Mouse (Mus musculus) ovary, postnatal 36 days (tissue): ENCODE results near the gene Cfap97.

Experiments used
- DNase-seq: peaks from one replicate; pipeline ENCODE4 v3.0.0; 2022; ENCODE audit warnings: low spot score, mixed read lengths

Gene Cfap97

GRCm38 (mm10) chr8:46153042-46153441 lies 1.5 kb downstream of the Cfap97 start:
- DNase-seq = no peak

GRCm38 (mm10) chr8:46162953-46163869 lies 11.6 kb downstream of the Cfap97 start:
- DNase-seq = peak; percentile 98

- DNase-seq = no peak
Observed at GRCm38 (mm10) chr8:46163870-46164190, 12.3 kb downstream of the Cfap97 start.

- no peak for DNase-seq
Observed at GRCm38 (mm10) chr8:46173651-46174050, 22.1 kb downstream of the Cfap97 start.

- DNase-seq = no peak
Observed at GRCm38 (mm10) chr8:46180136-46180535, 28.6 kb downstream of the Cfap97 start.

- DNase-seq = peak; percentile 30
Observed at GRCm38 (mm10) chr8:46185361-46185760, 33.8 kb downstream of the Cfap97 start.

DNA sequence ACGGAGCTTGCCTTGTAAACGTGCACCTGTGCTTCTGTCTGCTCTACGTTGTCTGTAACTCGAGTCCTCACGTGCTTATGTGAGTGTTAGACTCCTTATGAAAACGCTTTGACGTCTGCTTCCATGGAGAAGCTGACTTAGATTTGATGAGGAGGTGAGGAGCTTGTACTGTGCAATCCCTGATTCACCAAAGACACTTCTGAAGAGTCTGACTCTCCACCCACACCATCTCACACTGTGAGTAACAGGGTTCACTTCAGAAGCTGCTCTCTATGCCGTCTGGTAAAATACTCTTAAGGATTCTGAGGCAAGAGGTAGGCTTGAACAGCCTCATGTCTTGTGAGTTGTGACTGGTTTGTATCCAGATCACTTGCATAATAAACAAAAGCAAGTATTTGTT lies 41.5 kb downstream of the Cfap97 start:
- no peak for DNase-seq

GRCm38 (mm10) chr8:46196877-46197276 lies 45.3 kb downstream of the Cfap97 start:
- no peak for DNase-seq

DNA sequence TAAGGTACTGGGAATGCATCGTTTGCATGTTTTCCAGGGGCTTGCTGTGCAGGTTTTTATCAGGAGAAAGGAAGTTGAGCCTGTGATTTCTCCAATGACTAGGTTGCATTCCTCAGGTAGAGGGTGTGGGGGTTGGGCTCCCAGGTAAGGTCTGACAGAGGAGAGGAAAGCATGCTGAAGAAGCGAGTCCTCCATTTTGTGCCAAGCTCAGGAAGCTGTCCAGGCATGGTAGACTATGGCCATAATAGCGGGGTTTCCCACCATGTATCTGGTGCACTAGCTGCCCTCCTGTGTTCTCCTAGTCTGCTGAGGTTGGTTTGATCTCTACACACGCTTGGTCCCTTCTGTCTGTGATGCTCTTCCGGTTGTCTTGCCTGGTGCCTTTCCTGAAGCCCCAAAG lies 46.1 kb downstream of the Cfap97 start:
- no peak for DNase-seq

- no peak for DNase-seq
Observed at GRCm38 (mm10) chr8:46202350-46202749, 50.8 kb downstream of the Cfap97 start.

DNA sequence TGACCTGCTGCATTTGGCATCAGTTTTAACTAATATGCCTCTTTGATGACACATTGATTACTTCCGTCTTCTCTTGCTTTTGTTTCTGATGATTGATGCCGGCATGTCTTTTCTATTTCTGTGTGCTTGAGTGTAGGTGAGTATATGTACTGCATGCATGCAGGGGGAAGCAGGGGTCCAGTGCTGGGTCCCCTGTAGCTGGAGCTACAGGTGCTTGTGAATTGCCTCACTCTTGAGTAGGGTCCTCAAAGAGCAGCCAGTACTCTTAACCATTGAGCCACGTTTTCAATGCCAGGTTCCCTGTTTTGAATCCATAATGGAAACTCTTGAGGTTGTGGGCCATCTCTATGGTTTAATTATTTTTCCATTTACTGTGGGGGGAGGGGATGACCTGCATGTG lies 52.7 kb downstream of the Cfap97 start:
- DNase-seq = no peak

DNA sequence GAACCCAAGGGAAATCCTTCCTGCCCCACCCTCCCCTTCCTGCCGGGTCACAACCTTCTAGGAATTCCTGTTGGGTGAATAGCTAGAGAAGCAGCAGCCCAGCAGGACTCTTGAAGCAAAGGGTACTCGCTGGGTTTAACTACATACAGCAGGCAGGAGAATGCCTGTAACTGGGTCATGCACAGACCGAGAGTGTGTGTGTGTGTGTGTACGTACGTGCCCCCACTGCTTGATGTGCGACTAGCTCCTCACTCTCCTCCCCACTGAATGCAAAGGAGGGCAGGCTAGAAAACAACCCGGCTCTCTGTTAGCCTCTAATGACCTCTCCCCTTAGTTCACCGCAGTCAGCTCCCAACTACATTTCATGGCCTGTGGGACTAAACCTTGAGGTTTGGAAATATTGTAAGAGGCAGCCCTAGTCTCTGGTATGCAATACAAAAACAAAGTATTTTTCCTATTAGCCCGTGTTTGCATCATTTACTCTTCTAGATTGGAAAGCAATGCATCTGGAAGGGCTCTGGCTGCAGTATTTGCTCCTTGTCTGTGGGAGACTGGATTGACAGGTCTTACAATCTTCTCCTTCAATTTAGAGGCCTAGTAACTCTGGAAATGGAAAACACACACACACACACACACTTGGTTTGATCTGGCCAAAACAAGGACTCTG lies 53.5 kb downstream of the Cfap97 start:
- DNase-seq = no peak

DNA sequence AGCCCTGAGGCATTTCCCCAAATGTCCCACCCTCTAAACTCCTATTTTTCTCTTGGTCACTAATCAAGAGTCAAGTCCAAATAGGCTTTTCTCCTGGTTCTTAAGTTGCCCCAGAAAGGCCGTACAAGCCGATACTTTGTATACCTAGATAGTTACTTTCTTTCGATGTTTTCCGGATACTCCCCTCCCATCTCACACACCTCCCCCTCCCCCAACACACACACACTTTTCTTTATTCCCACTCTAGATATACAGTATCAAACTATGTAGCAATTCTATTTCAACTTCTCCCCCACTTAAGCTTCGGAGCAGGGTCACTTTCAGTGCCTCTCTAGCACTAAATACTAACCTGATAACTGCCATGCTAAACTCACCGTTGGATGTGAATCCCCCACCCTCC lies 54.5 kb downstream of the Cfap97 start:
- no peak for DNase-seq

DNA sequence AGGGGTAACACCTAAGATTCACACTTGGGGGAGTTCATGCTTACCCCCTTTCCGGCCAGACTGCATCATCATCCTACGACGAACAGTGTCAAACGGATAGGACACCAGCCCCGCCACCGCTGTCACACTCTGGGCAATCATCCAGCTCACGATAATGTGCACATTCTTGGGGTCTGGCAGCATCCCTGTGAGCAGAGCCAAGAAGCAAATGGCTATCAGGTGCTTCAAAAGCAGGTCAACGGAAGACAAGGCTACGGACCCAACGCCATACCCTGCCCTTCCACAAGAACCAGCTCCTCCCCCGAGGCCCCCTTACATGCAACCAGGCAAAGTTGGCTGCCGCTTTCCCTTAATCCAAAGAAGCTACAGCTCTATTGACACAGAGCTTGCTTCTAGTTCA lies 56.8 kb downstream of the Cfap97 start:
- no peak for DNase-seq

GRCm38 (mm10) chr8:46209057-46209456 lies 57.5 kb downstream of the Cfap97 start:
- DNase-seq = no peak

GRCm38 (mm10) chr8:46210404-46211315 lies 59.1 kb downstream of the Cfap97 start, which contains the start of gene Slc25a4:
Gene Slc25a4, minus strand, starts transcription at chr8:46211284.
- peak; percentile 99 for DNase-seq

- DNase-seq = no peak
Observed at GRCm38 (mm10) chr8:46211611-46212071, 60.1 kb downstream of the Cfap97 start.

GRCm38 (mm10) chr8:46212194-46212593 lies 60.6 kb downstream of the Cfap97 start:
- DNase-seq = no peak

DNA sequence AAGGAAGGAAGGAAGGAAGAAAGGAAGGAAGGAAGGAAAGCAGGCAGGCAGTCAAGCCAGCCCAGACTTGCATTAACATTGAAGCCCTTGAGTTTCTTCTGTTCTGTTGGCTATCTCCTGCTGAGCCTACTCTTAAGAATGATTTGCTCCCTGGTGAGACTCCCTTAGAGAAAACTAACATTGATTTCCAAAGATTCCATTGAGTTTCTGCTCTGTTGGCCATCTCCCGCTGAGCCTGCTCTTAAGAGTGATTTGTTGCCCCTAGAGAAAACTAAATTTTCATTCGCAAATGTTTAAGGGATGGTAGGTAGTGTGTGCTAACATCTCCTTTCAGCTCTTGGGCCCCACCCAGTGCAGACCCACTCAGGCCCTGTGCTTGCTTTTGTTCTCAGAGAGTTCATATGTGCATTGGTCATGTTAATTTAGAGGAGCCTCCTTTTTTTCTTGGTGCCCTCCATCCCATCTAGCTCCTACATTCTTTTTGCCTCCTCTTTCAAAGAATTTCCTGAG lies 62.5 kb downstream of the Cfap97 start:
- DNase-seq = no peak

GRCm38 (mm10) chr8:46216838-46217237 lies 65.3 kb downstream of the Cfap97 start:
- DNase-seq = peak; percentile 59

DNA sequence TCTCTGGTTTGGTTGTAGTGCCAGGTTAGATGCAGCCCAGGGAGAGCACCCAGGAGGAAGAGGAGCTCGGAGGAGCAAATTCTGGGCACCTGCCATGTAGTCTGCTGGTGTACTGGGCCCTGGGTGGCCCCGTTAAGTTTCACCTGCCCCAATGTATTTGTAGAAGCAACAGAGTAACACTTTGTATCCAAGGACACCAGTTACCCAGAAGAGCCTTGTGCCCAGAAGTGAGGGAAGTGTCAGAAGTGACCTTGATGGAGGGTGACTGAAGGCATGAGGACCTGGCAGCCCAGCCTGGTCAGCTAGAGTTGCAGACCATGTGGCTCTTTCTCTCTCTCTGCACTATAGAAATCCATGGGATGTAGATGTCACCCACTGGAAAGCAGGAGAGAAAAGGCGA lies 69.0 kb downstream of the Cfap97 start:
- no peak for DNase-seq

DNA sequence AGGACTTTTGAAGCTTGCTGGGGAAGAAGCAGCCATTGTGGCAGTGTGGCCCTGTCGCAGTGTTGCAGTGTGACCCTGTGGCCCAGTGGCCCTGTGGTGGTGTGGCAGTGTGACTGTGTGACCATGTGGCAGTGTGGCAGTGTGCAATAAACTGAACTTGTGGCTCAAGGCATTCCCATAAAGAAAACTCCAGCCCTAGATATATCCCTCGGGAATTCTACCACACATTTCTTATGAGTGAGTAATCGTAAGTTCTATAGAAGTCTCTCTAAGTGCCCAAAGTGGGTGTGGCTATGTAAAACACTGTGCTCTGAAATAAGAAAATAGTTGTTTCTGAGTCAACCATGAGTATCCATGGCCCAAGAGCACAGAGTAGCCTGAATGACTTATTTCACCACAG lies 73.9 kb downstream of the Cfap97 start:
- no peak for DNase-seq
